Mouse (Mus musculus) bone marrow macrophage, adult 2 months (primary cell): ENCODE results near the gene Abcg1. TPM values are rescaled to one million over a fixed set of nuclear protein-coding genes. Genes with fewer than 3 reads are reported as not detected.
A peak's percentile ranks its signal among the peaks of the same experiment; 100 is the strongest.

ENCODE experiments used
- H3K27ac ChIP-seq: 2 replicates; pipeline ENCODE4 v1.5.1; 2012; ENCODE audit warnings: low read depth, low read length; ENCODE audit not compliant: insufficient read depth
- H3K4me1 ChIP-seq: 2 replicates; pipeline ENCODE4 v1.6.1; 2012; ENCODE audit warnings: low read length; ENCODE audit not compliant: control insufficient read depth, insufficient read depth
- H3K4me3 ChIP-seq: 2 replicates; pipeline ENCODE4 v1.5.1; 2012; ENCODE audit warnings: mild to moderate bottlenecking, low read length, moderate library complexity; ENCODE audit not compliant: insufficient read depth
- CTCF ChIP-seq: IDR thresholded peaks from 2 replicates; pipeline ENCODE4 v1.5.1; 2012; ENCODE audit warnings: low read depth, mild to moderate bottlenecking, low read length, moderate library complexity
- POLR2A ChIP-seq: IDR thresholded peaks from 2 replicates; pipeline ENCODE4 v1.6.1; 2012; ENCODE audit warnings: mild to moderate bottlenecking, low read depth, low read length, borderline replicate concordance
- polyA plus RNA-seq: library from polyadenylated mRNA; stranded (reverse); fragments of >200 nt; gene quantifications from 2 replicates; pipeline ENCODE4 v1.2.4, GENCODE M21; 2012; ENCODE audit not compliant: missing spikeins, insufficient read depth, insufficient read length

The Abcg1 gene
- polyA plus RNA-seq, 1 experiment = 61.5 TPM

- Histone ChIP-seq H3K27ac (no peak overlapping the region), H3K4me3 (no peak overlapping the region), H3K4me1 (peaks cover 8% of the 10 kb centered on the region)
- no peak for TF ChIP-seq POLR2A
- no peak for TF ChIP-seq CTCF
These were observed 29.8 kb upstream of the Abcg1 start for GRCm38 (mm10) chr17:31027723-31028122.

- Histone ChIP-seq H3K4me3 (no peak overlapping the region), H3K4me1 (peaks cover 15% of the 10 kb centered on the region), H3K27ac (no peak overlapping the region)
- no peak for TF ChIP-seq CTCF
These were observed 28.6 kb upstream of the Abcg1 start for GRCm38 (mm10) chr17:31028821-31029370.

GRCm38 (mm10) chr17:31029407-31029806 lies 28.1 kb upstream of the Abcg1 start:
- H3K4me3 ChIP-seq = no peak overlapping the region
- peaks cover 16% of the 10 kb centered on the region for H3K4me1 ChIP-seq
- TF ChIP-seq POLR2A = no peak
- no peak for TF ChIP-seq CTCF
- no peak overlapping the region for H3K27ac ChIP-seq

- H3K27ac ChIP-seq = no peak overlapping the region
- peaks cover 24% of the 10 kb centered on the region for H3K4me1 ChIP-seq
- TF ChIP-seq POLR2A = no peak
- TF ChIP-seq CTCF = no peak
- no peak overlapping the region for H3K4me3 ChIP-seq
These were observed 25.1 kb upstream of the Abcg1 start for GRCm38 (mm10) chr17:31032341-31032740.

- no peak overlapping the region for H3K27ac ChIP-seq
- H3K4me3 ChIP-seq = no peak overlapping the region
- H3K4me1 ChIP-seq = peaks cover 31% of the 10 kb centered on the region
- TF ChIP-seq POLR2A (no peak), CTCF (no peak)
These were observed 24.2 kb upstream of the Abcg1 start for GRCm38 (mm10) chr17:31033251-31033650.

GRCm38 (mm10) chr17:31034165-31034564 lies 23.3 kb upstream of the Abcg1 start:
- TF ChIP-seq POLR2A (no peak), CTCF (no peak)
- no peak overlapping the region for H3K4me3 ChIP-seq
- no peak overlapping the region for H3K27ac ChIP-seq
- H3K4me1 ChIP-seq = peaks cover 38% of the 10 kb centered on the region

- Histone ChIP-seq H3K4me1 (peaks cover 41% of the 10 kb centered on the region), H3K4me3 (no peak overlapping the region), H3K27ac (no peak overlapping the region)
- no peak for TF ChIP-seq POLR2A
- no peak for TF ChIP-seq CTCF
These were observed 22.7 kb upstream of the Abcg1 start for GRCm38 (mm10) chr17:31034674-31035356.

GRCm38 (mm10) chr17:31036168-31036876 lies 21.2 kb upstream of the Abcg1 start:
- H3K4me3 ChIP-seq = no peak overlapping the region
- H3K27ac ChIP-seq = no peak overlapping the region
- H3K4me1 ChIP-seq = peaks cover 54% of the 10 kb centered on the region
- no peak for TF ChIP-seq POLR2A
- TF ChIP-seq CTCF = no peak

- no peak for TF ChIP-seq CTCF
- TF ChIP-seq POLR2A = no peak
- Histone ChIP-seq H3K4me1 (peaks cover 60% of the 10 kb centered on the region), H3K27ac (peak overlapping the region; percentile 81), H3K4me3 (no peak overlapping the region)
These were observed 20.1 kb upstream of the Abcg1 start for GRCm38 (mm10) chr17:31037331-31037730.

- TF ChIP-seq CTCF (no peak), POLR2A (no peak)
- peak overlapping the region; percentile 98 for H3K27ac ChIP-seq
- peaks cover 66% of the 10 kb centered on the region for H3K4me1 ChIP-seq
- H3K4me3 ChIP-seq = peak overlapping the region; percentile 15; the same call in 1 of the 2 replicates
These were observed 19.1 kb upstream of the Abcg1 start for GRCm38 (mm10) chr17:31038381-31038780.
